Mouse (Mus musculus) kidney, adult 2 months (tissue): ENCODE measurements around the gene Mcf2l.

Source experiments
- CTCF ChIP-seq: fragments of 200-500 bp; conservative IDR thresholded peaks from 2 replicates; pipeline ENCODE4 v1.5.1; 2011; ENCODE audit warnings: low read depth, mild to moderate bottlenecking, control low read depth, low read length, moderate library complexity, mixed read lengths; ENCODE audit not compliant: insufficient read depth, insufficient read length
- POLR2A ChIP-seq: fragments of 200-500 bp; IDR thresholded peaks from one replicate; pipeline ENCODE4 v1.6.1; 2011; ENCODE audit warnings: low read depth, low read length, control low read depth

- no peak for TF ChIP-seq CTCF
- no peak for TF ChIP-seq POLR2A
These were observed 102.7 kb downstream of the Mcf2l start for GRCm38 (mm10) chr8:12976290-12976689.
